Mouse (Mus musculus): ENCODE data around the gene Emc7.

Emc7 gene

DNA sequence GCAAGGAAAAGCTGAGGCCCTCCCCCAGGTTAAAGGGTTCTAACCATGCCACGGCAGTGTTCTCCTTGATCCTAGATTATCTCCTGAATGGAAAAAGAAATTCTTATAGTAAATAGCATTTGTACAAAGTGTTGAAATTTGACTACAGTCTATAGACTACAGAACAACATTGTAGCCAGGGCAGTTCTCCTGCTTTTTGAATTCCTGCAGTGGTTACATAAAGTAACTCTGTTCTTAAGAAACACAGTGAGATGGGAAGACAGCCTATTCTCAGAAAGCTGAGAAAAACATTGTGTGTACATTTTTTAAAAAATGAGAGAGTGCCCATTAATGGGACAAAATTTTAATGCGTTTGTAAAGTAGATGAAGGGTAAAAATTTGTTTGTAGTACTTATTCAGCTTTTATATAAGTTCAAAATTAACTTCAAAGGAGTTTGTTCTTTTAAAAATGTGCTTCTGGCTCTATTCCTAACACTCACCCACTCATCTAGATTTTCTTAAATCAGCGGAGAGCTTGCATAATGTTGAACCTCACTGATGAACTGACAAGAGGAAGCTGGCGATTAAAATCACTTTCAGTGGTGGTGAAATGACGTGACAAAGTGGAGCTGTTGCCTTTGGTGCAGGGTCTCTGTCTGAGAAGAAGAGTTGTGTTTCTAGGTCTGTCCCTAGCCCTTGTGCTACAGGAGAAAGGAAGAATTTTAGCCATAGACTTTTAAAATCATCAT lies 20.4 kb downstream of the Emc7 start:
- DNase-seq (ENCODE audit: low spot score in 2 of 2) = no peak

DNA sequence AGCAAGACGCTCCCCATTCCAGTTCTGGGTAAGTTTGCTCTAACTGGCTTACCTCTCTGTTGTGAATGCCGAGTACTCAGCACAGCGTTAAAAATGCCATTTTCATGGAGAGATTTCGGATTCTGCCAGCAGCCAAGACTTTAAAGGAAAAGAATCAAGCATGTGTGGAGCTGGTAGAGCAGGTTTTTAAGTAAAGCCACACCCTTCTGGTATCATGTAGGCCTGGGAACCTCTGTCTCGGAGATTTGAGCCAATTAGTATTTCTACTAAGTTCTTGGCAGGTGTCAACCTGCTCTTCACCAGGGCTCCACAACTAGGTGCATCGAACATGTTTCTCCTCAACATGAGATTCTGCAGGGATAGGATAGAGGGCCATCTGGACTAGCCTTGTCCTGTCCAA lies 21.8 kb downstream of the Emc7 start:
- DNase-seq (ENCODE audit: low spot score in 2 of 2) = no peak

DNA sequence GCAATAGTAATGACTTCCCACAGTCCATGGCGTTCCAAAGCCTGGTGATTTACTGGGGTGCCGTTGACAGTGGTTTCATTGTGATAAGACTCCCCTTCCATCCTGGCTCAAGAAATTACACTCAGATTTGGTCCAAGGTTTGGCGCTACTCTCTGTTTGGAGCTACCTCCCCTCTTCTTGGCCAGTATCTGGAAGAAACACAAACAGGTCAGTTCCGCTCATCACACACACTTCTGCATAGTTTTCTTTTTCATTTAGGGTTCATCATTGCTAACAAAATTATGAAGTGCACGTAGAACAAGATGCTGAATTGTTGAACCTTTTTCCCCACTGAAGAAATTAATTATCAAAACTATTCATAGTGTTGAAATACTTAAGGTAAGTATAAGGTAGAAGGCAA lies 25.9 kb downstream of the Emc7 start, which contains the start of gene Chrm5:
Gene Chrm5 (minus strand): TSS at position 101 of the 400 bp plus-strand sequence.
- no peak for DNase-seq (ENCODE audit: low spot score in 2 of 2)

DNA sequence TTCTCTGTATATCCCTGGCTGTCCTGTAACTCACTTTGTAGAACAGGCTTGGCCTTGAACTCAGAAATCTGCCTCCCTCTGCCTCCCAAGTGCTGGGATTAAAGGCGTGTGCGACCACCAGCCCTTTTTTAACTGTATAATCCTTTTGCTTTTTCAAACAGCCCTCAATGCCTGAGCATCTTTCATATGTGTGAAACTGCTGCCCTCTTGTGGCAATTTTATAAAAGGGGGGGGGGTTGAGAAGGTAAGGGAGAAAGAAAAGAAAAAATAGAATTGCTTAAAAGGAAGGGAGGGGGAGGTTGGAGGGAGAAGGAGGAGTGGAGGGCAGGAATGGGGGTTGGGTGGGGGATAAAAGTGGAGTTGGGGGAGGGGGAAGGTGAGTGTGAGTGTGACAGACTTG lies 26.8 kb downstream of the Emc7 start:
- DNase-seq (ENCODE audit: low spot score in 2 of 2) = no peak

DNA sequence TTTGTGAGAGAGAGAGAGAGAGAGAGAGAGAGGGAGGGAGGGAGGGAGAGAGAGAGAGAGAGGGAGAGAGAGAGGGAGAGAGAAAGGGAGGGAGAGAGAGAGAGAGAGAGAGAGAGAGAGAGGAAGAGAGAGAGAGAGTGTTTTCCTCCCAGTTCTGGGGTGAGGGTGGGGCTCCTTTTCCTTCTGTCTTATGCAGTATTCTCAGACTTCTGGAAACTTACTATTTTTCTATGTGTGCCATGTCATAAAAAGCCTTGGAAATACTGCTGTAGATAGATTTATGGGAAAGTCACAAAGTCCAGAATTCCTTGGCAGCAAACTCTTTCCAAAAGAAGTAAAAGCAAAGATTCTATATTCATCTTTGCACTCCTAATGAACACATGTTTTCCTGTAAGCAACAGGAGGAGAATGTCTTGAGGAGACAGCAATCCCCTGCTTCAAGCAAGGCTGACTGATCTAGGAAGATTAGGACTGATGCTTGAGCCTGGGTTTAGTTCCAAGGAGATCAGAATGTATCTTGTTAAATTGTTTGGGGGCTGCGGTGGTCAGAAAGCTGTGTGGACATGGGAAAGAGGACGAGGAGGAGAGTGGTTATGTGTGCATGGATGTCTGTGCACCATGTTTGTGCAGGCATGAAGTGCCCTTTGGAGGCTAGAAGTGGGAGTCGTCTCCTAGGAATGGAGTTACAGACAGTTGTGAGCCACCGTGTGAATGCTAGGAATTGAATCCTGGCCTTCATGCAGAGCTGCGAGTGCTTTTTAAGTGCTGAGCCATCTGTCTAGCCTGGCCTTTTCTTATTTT lies 27.9 kb downstream of the Emc7 start:
- no peak for DNase-seq (ENCODE audit: low spot score in 2 of 2)

DNA sequence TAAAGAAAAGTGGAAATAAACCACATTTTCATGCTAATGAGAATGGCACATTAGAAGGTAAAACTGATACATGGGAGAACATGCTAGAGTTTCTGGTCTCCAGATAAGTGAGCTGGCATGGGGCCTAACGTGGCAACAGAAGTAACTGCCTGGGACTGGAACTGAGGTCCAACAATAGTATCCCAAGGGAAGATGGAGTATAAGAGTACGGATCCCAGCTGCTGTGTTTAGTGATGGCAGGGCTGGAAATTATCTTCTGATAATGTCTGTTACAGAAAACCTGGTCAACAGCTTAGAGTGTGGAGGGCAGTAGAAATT lies 28.5 kb downstream of the Emc7 start:
- DNase-seq (ENCODE audit: low spot score in 2 of 2) = no peak

DNA sequence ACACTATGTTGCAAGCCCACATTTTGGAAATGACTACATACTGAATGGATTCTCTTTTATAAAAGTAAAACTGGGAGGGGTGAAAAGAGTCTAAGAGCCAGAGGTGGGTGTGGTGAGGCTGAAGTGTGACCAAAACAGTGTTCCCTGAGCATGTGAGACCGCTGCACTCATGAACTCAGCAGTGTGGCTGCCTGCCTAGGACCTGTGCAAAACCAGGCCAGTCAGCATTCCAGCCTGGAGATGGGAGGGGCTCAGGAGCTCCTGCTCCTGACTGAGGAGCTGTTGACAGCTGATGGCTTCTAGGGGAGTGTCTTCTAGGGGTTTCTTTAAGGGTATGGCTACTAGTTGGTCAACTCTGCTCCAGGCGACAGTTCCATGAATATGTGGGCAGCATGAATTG lies 30.1 kb downstream of the Emc7 start:
- DNase-seq (ENCODE audit: low spot score in 2 of 2) = no peak

DNA sequence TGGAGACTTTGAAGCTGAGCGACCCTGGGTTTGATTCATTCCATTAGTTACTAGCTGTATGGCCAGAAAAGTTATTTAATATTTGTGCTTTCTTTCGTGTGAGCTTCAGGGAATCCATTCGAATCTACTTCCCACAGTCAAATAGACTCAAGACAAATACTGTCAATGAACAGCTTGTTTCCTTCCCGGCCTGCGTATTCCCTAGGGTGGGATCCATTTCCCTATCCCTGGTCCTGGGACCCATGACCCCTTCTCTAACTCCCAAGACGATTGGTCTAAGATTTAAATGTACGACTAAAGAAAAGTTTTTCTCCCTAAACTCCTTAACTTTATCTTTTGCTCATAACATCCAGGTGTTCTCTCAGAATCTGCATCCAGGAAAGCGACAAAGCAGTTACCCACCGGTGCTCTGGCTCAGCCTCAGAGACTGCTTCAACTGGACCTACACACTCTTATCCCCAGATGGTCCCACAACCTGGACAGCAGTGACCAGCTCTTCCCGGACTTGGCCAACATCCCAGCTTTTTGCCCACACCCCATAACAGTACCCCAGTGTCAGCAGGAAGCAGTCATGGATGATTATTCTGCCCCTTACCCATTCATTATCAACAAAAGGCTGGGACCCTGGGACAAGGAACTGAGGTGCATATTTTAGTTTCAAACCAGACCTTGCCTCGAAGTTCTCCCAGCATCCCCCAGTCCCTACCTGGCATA lies 35.8 kb downstream of the Emc7 start:
- no peak for DNase-seq (ENCODE audit: low spot score in 2 of 2)

DNA sequence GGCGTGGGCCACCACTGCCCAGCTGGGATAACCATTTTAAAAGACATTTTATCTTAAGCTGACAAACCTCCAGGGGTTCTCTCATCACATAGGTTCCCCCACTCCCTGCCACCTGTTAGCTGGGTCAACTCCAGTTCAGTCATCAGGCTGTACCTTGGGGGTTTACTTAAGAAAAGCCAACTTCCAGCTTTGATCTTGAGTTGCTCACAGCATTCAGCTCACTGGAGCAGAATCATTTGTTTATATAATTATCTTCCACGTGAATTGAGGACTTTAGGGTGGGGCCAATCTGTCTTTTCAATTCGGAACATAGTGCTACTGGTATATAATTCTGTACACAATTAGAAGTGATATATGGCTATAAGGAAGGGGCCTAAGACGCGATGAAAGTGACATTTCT lies 36.8 kb downstream of the Emc7 start:
- no peak for DNase-seq (ENCODE audit: low spot score in 2 of 2)

DNA sequence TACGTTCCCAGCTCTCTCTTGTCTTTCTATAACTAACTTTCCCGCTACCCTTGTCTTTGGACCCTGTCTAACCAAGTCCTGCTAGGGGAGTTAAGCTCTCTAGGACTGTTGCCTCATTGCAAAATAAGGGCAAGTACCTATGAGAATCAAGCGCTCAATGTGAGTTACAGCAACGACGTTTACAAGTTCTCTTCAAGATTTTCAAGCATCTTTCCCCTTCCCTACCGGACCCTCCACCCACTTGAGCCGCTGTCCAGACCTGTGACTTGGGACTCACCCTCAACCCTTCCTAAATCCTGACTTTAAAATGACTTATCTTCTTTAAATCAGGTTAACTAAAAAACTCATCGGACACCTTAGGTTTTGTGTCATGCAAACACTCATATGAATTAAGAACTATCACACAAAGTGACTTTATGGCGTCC lies 37.6 kb downstream of the Emc7 start:
- no peak for DNase-seq (ENCODE audit: low spot score in 2 of 2)

DNA sequence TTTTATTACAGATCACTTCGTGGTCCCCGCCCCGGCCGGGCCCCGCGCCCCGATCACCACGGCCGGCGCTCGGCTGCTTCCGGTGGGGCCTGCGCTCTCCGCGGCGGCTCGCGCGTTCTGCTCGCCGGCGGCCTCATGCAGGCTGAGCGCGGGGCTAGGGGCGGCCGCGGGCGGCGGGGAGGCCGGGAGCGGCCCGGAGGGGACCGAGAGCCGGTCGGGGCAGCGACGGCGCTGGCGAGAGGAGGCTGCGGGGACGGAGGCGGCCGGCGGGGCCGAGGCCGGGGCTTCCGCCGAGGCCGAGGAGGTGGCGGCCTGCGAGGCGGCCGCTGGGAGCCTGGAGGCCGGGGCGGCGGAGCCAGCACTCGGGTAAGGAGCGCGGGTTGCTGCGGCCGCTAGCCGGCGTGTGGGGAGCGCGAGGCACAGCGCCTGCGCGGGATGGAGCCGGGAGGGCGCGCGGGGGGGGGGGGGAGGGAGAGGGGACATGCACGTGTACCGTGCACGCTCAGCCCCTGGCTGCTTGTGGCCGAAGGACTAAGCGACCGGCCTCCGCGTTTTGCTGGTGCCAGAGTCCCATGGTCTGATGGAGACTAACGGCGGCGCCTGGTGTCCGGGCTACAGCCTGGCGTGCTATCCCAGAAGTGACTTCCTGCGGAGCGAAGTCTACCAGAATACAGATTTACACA lies 38.2 kb downstream of the Emc7 start, which contains the start of gene Aven:
Gene Aven (plus strand): TSS at position 109 of the 683 bp plus-strand sequence.
- peak; percentile 41 to 71 for DNase-seq (ENCODE audit: low spot score in 2 of 2)

DNA sequence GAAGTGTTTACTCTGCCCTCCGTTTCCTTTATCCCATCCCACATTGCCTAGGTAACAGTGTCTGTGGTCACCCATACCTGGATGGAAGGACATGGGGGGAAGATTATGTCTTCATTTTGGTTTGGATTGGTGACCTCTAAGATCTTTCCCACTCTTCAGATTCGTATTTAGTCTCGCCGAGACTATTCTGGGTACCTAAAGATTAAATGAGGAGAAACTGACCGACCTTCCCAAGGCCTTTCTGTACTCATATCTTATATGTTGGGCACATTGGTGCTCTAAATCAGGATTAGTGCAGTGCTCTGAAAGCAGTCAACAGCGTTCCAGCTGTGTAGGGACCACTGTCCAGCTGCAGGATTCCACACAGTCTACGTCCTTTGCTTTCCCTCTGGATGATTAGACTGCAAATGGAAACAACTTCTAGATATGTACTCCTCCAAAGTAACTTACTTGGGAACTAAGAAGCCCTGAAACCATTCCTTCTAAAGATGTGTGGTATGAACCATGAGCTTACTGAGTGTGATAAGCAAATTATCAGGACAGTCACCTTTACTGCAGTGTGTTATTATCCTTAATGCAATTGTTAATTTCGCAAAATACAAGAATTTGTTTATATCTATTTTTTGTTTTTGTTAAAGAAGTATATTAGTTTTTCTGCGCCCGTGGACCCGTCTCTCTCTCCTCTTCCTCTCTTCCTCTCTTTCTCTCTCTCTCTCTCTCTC lies 38.9 kb downstream of the Emc7 start:
- DNase-seq (ENCODE audit: low spot score in 2 of 2) = no peak

DNA sequence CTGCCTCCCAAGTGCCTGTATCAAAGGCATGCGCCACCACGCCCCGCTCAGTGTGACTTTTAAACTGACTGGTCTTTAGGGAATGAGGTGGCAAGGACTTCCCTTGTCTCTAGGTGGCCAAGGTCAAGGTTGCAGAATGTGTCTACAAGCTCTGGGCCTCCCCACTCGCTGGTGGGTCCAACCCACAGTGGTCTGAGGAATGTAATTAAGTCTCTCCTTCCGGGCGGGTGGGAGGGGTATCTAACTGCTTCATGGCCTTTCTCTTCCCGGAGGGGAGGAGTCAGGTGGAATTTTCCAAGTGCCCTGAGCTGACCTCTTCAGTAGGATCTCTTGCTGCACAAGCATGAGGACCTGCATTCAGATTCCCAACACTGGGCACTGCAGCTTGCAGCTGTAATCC lies 43.1 kb downstream of the Emc7 start:
- no peak for DNase-seq (ENCODE audit: low spot score in 2 of 2)

DNA sequence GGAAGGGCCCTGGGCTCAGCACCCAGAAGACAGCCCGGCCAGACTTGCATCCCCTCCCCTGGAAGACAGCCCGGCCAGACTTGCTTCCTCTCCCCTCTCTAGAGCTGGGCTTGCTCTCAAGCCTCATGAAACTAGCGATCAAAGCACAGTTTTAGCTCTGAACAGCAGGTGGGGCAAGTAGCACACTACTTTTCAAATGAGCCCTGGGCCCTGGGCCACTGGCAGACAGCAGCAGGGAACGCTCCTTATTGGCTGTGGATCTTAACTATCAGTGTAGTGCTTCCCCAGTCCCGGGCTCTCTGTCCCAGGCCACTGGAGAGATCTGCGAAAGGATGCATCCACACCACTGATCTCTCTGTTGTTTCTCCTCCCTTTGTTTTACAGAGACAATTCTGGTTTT lies 46.4 kb downstream of the Emc7 start:
- peak; percentile 61 to 74 for DNase-seq (ENCODE audit: low spot score in 2 of 2)

DNA sequence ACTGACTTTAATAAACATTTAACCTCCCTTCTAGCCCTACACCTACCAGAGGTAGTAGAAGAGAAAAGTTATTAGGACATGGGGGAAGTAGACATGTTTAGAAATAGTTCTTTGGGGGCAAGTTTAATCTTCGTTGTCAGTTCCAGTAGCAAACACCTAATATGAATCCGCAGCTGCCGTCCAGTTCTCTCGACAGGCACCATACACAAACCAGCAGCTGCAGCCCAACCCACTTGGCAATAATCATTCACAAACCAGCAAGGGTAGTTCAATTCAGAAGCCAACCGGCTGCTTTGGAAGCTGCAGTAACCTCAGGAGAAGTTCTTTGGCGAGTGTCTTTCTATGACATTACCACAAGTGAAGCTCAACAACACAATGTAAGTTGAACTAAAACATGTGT lies 49.2 kb downstream of the Emc7 start:
- no peak for DNase-seq (ENCODE audit: low spot score in 2 of 2)

DNA sequence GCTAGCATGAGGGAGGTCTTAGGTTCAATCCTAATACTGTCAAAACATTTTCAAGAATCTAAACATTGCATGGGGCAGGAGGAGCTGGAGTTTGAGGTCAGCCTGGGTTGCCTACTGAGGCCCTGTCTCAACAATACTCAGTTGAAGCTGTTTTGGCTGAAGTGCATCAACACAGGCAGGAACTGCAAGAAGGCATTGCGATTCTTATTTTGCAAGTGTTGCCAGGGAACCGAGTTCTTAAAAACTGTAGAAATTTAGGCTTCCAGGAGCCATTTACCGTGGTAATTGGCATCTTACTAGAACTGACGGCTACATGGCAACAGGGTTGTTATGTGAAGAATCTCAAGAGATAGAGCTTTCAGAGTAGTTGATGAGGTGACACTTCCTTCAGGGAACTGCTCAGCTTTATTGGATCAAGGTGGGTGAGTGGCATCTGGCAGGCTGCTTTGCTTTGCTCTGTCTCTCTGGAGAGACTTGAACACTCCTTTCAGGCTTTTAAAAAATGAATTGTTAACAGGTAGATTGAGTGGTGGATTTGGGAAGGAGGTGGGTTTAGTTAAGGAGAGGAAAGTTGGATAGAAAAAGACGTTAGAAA lies 52.1 kb downstream of the Emc7 start:
- DNase-seq (ENCODE audit: low spot score in 2 of 2) = no peak

DNA sequence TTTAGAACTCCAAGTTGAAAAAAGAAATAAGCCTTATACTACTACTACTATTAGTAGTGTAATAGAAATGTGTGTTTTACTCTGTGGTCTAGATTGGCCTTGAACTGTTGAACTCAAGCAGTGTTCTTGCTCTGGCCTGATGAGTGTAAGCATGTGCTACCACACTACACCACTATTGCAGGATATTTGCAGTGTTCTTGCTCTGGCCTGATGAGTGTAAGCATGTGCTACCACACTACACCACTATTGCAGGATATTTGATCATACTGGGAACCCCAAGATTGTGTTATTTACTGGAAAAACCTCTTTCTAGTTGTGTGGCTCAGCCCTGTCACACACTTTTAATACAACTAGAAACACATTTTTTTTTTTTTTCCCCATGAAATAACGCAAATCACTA lies 52.6 kb downstream of the Emc7 start:
- DNase-seq (ENCODE audit: low spot score in 2 of 2) = no peak

DNA sequence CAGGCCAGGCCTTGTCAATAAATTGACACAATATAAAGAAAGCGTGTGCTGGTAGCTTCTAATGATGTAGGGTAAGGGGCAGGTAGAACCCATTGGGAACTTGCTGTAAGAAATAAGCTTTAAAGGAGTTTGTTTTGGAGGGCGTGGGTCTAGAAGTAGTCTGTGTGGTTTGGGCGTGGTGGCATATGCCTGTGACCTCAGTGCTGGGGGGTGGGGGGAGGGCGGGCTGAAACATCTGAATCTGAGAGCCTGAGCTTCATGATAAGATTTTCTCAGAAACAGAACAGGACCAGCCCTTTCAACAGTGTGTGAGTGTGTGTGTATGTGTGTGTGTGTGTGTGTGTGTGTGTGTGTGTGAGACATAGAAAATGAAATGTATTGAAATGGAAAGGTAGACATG lies 55.3 kb downstream of the Emc7 start:
- DNase-seq (ENCODE audit: low spot score in 2 of 2) = no peak

DNA sequence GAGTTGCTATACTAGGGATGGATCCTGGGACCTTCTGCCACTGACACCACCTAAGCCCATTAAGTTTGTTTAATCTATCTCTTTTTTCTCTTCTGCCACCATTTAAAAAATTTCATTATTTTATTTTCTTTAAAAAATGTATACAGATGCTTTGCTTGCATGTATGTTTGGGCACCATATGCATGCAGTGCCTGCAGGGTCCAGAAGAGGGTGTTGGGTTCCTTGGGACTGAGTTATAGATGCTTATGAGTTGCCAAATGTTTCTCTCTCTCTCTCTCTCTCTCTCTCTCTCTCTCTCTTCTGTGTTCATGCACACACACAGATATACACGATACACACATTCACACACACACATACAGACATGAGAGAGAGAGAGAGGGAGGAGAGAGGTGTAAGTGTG lies 58.2 kb downstream of the Emc7 start:
- no peak for DNase-seq (ENCODE audit: low spot score in 2 of 2)

DNA sequence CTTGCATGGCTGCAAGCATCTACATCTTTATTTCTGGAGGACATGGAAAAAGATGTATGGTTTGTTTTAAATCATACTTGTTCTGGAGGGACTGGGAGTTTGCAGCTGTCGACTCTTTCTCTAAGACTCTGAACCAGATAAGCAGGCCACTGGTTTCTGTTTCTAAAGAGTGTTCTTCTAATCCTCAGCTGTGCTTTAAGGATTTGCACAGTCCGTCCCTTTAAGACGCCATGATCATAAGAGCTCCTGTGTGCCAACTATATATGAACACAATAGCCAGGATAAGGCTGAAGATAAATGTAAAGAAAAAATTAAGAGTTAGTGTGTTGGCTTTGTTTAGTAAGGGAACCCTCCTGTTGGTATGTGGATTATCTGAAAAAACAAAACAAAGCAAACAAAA lies 61.9 kb downstream of the Emc7 start:
- DNase-seq (ENCODE audit: low spot score in 2 of 2) = no peak

DNA sequence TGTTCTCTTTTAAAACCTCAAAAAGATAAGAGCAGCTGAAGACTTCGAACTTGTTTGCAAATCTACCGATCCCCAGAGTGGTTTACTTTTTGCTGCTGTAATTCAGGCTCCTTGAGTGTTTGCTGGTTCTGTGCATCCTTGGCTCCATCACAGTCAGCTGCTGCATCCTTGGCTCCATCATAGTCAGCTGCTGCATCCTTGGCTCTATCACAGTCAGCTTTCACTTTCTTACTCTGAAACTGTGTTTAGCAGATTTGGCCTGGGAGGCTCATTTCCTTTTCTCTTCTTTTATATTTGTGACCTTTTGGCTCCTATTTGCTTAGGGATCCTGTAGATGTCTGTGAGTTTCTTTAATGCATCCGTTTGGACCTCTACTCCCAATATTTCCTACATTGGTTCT lies 62.4 kb downstream of the Emc7 start:
- no peak for DNase-seq (ENCODE audit: low spot score in 2 of 2)
